24 mouse cellular contexts compared by ENCODE assay signal in genomic region chr4:95713271-95713670, GRCm38 (mm10).
"Had no signal": no experiment of that assay in that cellular context is flagged by ENCODE, and none has a peak within 500 bp of the region (broad histone marks: within the 10 kb centered on the region; RNA-seq: fewer than 3 reads in every experiment).

No protein-coding gene starts in this region.

- H3K27ac ChIP-seq: embryonic facial prominence, embryonic 10.5 days; embryonic facial prominence, embryonic 12.5 days; embryonic facial prominence, embryonic 13.5 days; embryonic facial prominence, embryonic 15.5 days; forebrain, embryonic 10.5 days; forebrain, embryonic 12.5 days; forebrain, embryonic 13.5 days; forebrain, embryonic 15.5 days; gastrocnemius, adult 2 months; heart, adult 2 months; heart, embryonic 10.5 days had no signal

- H3K36me3 ChIP-seq: embryonic facial prominence, embryonic 10.5 days; embryonic facial prominence, embryonic 12.5 days; embryonic facial prominence, embryonic 13.5 days; embryonic facial prominence, embryonic 15.5 days; forebrain, embryonic 10.5 days; forebrain, embryonic 12.5 days; forebrain, embryonic 15.5 days; heart, embryonic 10.5 days had no signal

- H3K4me1 ChIP-seq: embryonic facial prominence, embryonic 10.5 days; embryonic facial prominence, embryonic 12.5 days; embryonic facial prominence, embryonic 13.5 days; embryonic facial prominence, embryonic 15.5 days; forebrain, embryonic 10.5 days; forebrain, embryonic 12.5 days; forebrain, embryonic 13.5 days; forebrain, embryonic 15.5 days; heart, embryonic 10.5 days had no signal

- DNase-seq: cerebellum, postnatal 14 days; cerebellum, postnatal 25 days; cerebellum, postnatal 36 days; embryo, embryonic 11 days; gastrocnemius, adult 2 months; gastrocnemius, postnatal 10 days; gastrocnemius, postnatal 14 days; gastrocnemius, postnatal 25 days; gastrocnemius, postnatal 36 days; heart, adult 11 months; heart, adult 18-20 months; heart, adult 2 months had no signal

- H3K4me3 ChIP-seq: embryonic facial prominence, embryonic 10.5 days; embryonic facial prominence, embryonic 12.5 days; embryonic facial prominence, embryonic 13.5 days; embryonic facial prominence, embryonic 15.5 days; erythroblast, embryonic 14.5 days; forebrain, embryonic 10.5 days; forebrain, embryonic 12.5 days; forebrain, embryonic 13.5 days; forebrain, embryonic 15.5 days; gastrocnemius, adult 2 months; heart, adult 2 months; heart, embryonic 10.5 days had no signal

- H3K9me3 ChIP-seq: embryonic facial prominence, embryonic 10.5 days; embryonic facial prominence, embryonic 12.5 days; embryonic facial prominence, embryonic 13.5 days; embryonic facial prominence, embryonic 15.5 days; forebrain, embryonic 10.5 days; forebrain, embryonic 12.5 days; forebrain, embryonic 13.5 days; forebrain, embryonic 15.5 days; heart, embryonic 10.5 days had no signal

- H3K27me3 ChIP-seq: embryonic facial prominence, embryonic 12.5 days; embryonic facial prominence, embryonic 13.5 days; embryonic facial prominence, embryonic 15.5 days; forebrain, embryonic 12.5 days; forebrain, embryonic 13.5 days; forebrain, embryonic 15.5 days had no signal

- H3K4me2 ChIP-seq: embryonic facial prominence, embryonic 12.5 days; embryonic facial prominence, embryonic 13.5 days; embryonic facial prominence, embryonic 15.5 days; forebrain, embryonic 12.5 days; forebrain, embryonic 13.5 days; forebrain, embryonic 15.5 days; heart, embryonic 11.5 days had no signal

- H3K9ac ChIP-seq: embryonic facial prominence, embryonic 12.5 days; embryonic facial prominence, embryonic 13.5 days; embryonic facial prominence, embryonic 15.5 days; forebrain, embryonic 12.5 days; forebrain, embryonic 13.5 days; forebrain, embryonic 15.5 days; forebrain, postnatal 0 days had no signal
